Mouse (Mus musculus): Measurements from ENCODE around the gene Rgs7.

- TF ChIP-seq POLR2A (IDR thresholded peaks at IDR 0.05; ENCODE audit: low read depth, low read length) (no peak), CTCF (IDR thresholded peaks at IDR 0.05; ENCODE audit: extremely low read depth, insufficient read length, insufficient replicate concordance, low read depth, low read length) (no peak)
Observed at GRCm38 (mm10) chr1:175491861-175492682, at the start of gene Rgs7.
